Mouse (Mus musculus) midbrain, postnatal 0 days (tissue): ENCODE results near the gene Slit1. TPM values are rescaled to one million over a fixed set of nuclear protein-coding genes. Genes with fewer than 3 reads are reported as not detected.

Source experiments
- ATAC-seq: fragments of 200-750 bp; cut with Nextera tagmentation; 2 replicates; pipeline ENCODE4 v1.8.0; 2017; ENCODE audit warnings: moderate number of reproducible peaks, mild to moderate bottlenecking, moderate TSS enrichment, moderate library complexity; ENCODE audit not compliant: low FRiP score
- DNase-seq: peaks from one replicate; pipeline ENCODE4 v3.0.0-alpha.2; 2015; ENCODE audit warnings: low spot score
- H3K27ac ChIP-seq: fragments of 300-500 bp; sonication (generic); 2 replicates; pipeline ENCODE4 v1.5.1; 2014; ENCODE audit warnings: low read depth, mild to moderate bottlenecking, low read length, mixed read lengths
- H3K27me3 ChIP-seq: fragments of 300-500 bp; sonication (generic); 2 replicates; pipeline ENCODE4 v1.6.1; 2014; ENCODE audit warnings: low read length, control low read depth, mixed read lengths; ENCODE audit not compliant: insufficient read depth
- H3K36me3 ChIP-seq: fragments of 300-500 bp; sonication (generic); 2 replicates; pipeline ENCODE4 v1.6.1; 2014; ENCODE audit warnings: low read length, control low read depth, mixed read lengths; ENCODE audit not compliant: insufficient read depth
- H3K4me1 ChIP-seq: fragments of 300-500 bp; sonication (generic); 2 replicates; pipeline ENCODE4 v1.6.1; 2014; ENCODE audit warnings: mild to moderate bottlenecking, control low read depth, antibody characterized with exemption, low read length, mixed read lengths; ENCODE audit not compliant: insufficient read depth
- H3K4me2 ChIP-seq: fragments of 300-500 bp; sonication (generic); 2 replicates; pipeline ENCODE4 v1.6.1; 2014; ENCODE audit warnings: low read depth, mild to moderate bottlenecking, low read length, mixed read lengths; ENCODE audit not compliant: poor library complexity, severe bottlenecking
- H3K4me3 ChIP-seq: fragments of 300-500 bp; sonication (generic); 2 replicates; pipeline ENCODE4 v1.5.1; 2014; ENCODE audit warnings: low read depth, mild to moderate bottlenecking, low read length, moderate library complexity
- H3K9ac ChIP-seq: fragments of 300-500 bp; sonication (generic); replicated peaks from 2 replicates; pipeline ENCODE4 v1.6.1; 2014; ENCODE audit warnings: mild to moderate bottlenecking, low read length, moderate library complexity, mixed read lengths; ENCODE audit not compliant: poor library complexity, severe bottlenecking
- H3K9me3 ChIP-seq: fragments of 300-500 bp; sonication (generic); 2 replicates; pipeline ENCODE4 v1.6.1; 2016; ENCODE audit warnings: low read length, control low read depth
- CTCF ChIP-seq: IDR thresholded peaks from 2 replicates; pipeline ENCODE4 v1.5.1; 2016; ENCODE audit warnings: antibody characterized with exemption, mild to moderate bottlenecking
- WGBS: fragments of 180-500 bp; shearing (Covaris S2); extraction: QIAGEN DNeasy Blood & Tissue Kit; methylation state at CpG from one replicate; pipeline ENCODE4 v1.1.7; 2014; 5-methylcytosine and 5-hydroxymethylcytosine counted together
- polyA plus RNA-seq: library from polyadenylated mRNA; unstranded; fragments of >200 nt; fragmentation: Nextera tagmentation; extraction: Ambion mirVana; gene quantifications from 2 replicates; pipeline ENCODE4 v1.2.1, GENCODE M21; 2015
- total RNA-seq: library from RNA; depleted of rRNA; stranded (reverse); fragments of >200 nt; gene quantifications from 2 replicates; pipeline ENCODE4 v1.2.3, GENCODE M21; 2014

Slit1 gene
- total and polyA plus RNA-seq, 2 experiments from 2014 or later = 17.0 to 74.2 TPM

DNA sequence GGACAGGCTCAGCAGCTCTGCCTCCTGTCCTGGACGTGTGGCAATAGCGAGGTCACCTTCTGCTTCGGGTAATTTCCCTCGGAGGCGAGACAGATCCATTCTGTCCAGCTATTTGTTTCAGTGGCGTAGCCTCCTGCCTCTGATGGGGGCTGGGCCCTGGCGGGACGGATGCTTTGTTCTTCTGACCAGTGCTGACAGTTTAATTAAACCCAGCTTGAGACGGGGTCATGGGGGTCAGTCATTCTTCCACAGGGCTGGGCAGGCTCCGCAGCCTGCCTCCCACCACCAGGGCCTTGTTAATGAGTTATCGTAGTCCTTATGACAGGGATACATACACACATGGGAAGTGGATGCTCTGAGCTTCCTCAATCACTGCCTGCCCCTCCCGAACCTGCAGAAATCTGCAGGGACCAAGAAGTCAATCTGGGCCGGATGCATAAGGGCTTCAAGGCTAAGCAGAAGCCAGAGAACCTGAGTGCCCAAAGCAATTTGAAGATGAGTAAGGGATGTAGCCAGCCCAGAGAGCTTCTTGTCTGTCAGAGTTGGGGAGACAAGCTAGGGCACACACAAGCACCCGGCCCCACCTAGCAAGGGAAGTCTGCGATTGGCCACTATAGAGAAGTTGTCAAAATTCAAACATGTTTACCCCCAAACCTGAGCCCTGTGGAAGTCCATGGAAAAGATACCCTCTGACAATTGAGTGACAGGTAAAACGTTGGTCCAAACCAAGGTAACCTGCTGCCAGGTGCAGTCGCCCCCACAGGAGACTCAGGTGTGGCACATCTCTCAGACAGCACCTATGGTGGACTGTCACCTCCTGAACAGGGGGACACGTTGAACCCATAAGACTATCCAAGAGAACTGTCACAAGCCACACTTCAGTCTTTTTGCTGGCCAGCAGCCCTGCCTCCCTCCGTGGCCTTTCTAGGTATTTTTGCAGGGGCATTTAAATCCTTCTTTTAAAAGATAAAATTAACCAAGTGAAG is 26.9 kb downstream of the Slit1 start:
- WGBS = 36% methylated on average over 19 of the region's 19 CpGs
- no peak for TF ChIP-seq CTCF
- H3K9ac ChIP-seq = no peak overlapping the region
- DNase-seq (peak; percentile 46), ATAC-seq (peak; percentile 34; the same call in 1 of the 2 replicates)
- no peak overlapping the region for H3K4me2 ChIP-seq
- H3K36me3 ChIP-seq = 0 out of 2 replicates have a peak, but pooled peaks cover 3% of the 10 kb centered on the region
- no peak overlapping the region for H3K27ac ChIP-seq
- H3K27me3 ChIP-seq = no peaks in the 10 kb centered on the region
- H3K4me1 ChIP-seq = no peaks in the 10 kb centered on the region; the same call in 1 of the 2 replicates
- H3K9me3 ChIP-seq = no peaks in the 10 kb centered on the region
- no peak overlapping the region for H3K4me3 ChIP-seq

DNA sequence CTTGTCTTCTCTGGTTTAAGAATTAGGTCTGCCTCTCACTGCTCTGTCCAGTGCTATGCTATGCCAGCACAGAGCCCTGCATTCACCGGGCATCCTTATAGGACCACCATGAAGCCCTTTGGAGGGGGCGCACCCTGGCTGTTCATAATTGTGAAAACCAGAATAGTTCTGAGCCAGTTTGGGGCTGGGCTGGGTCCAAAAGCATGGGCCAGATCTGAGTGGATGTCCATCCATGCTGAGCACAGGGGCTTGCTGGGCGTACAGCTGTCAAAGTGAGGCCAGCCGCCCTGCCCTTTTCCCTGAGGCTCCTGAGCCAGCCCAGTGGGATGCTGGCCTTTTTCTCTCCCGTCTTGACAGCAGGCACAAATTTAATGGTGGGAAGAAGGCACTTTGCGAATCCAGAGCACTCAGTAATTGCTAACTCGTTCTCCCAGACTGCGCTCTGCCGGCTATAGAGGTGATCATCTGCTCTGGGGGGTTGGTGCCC is 29.0 kb downstream of the Slit1 start:
- no peaks in the 10 kb centered on the region for H3K9me3 ChIP-seq
- no peak for TF ChIP-seq CTCF
- H3K4me2 ChIP-seq = no peak overlapping the region
- H3K4me1 ChIP-seq = no peaks in the 10 kb centered on the region; the same call in 1 of the 2 replicates
- DNase-seq (no peak), ATAC-seq (no peak)
- 0 out of 2 replicates have a peak, but pooled peaks cover 3% of the 10 kb centered on the region for H3K36me3 ChIP-seq
- H3K27ac ChIP-seq = no peak overlapping the region
- H3K27me3 ChIP-seq = no peaks in the 10 kb centered on the region
- H3K4me3 ChIP-seq = no peak overlapping the region
- H3K9ac ChIP-seq = no peak overlapping the region
- WGBS = 56% methylated on average over 9 of the region's 9 CpGs

DNA sequence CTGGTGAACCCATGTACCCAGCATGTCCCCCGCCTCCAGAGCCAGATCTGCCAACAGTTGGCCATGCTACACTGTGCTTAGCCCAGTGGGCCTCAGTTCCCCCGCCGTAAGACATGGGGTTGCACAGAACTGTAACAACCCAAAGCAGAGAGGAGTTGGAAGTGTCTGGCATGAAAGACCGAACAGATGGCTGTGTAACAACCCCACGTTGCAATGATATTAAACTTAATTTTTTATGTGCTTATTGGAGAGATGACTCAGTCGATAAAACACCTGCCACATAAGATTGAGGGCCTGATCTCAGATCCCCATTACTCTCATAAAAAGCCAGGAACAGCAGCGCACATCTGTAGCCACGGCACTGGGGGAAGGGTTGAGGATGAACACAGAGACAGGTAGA is 30.6 kb downstream of the Slit1 start:
- Histone ChIP-seq H3K27me3 (no peaks in the 10 kb centered on the region), H3K4me2 (no peak overlapping the region), H3K9ac (no peak overlapping the region), H3K4me3 (no peak overlapping the region), H3K27ac (no peak overlapping the region), H3K36me3 (0 out of 2 replicates have a peak, but pooled peaks cover 3% of the 10 kb centered on the region), H3K9me3 (no peaks in the 10 kb centered on the region), H3K4me1 (no peaks in the 10 kb centered on the region)
- DNase-seq (no peak), ATAC-seq (no peak)
- TF ChIP-seq CTCF = no peak
- WGBS = 88% methylated on average over 8 of the region's 8 CpGs

DNA sequence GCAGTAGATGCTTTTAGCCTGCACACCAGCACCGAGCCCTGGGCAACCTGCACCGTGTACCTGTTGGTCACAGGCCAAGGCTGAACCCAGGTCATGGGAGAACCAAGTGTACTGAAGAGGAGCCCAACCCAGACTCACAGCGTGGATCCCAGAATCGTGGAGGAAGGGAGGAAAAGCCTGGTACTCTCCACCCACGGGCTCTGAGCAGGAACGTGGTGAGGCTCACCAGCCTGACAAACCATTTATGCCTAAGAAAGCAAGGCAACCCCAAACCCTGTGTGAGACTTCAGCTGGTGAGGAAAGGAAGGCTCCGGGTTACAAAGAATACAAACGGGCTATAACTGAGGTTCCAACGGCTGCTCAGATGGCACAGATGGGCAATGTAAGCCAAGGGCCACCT is 31.8 kb downstream of the Slit1 start:
- no peaks in the 10 kb centered on the region for H3K9me3 ChIP-seq
- no peak for TF ChIP-seq CTCF
- H3K4me1 ChIP-seq = peaks cover 2% of the 10 kb centered on the region; the same call in 1 of the 2 replicates
- no peak overlapping the region for H3K4me2 ChIP-seq
- no peak overlapping the region for H3K4me3 ChIP-seq
- H3K9ac ChIP-seq = no peak overlapping the region
- ATAC-seq = no peak
- WGBS = 91% methylated on average over 9 of the region's 9 CpGs
- no peak overlapping the region for H3K27ac ChIP-seq
- DNase-seq = no peak
- H3K27me3 ChIP-seq = no peaks in the 10 kb centered on the region
- 0 out of 2 replicates have a peak, but pooled peaks cover 3% of the 10 kb centered on the region for H3K36me3 ChIP-seq

DNA sequence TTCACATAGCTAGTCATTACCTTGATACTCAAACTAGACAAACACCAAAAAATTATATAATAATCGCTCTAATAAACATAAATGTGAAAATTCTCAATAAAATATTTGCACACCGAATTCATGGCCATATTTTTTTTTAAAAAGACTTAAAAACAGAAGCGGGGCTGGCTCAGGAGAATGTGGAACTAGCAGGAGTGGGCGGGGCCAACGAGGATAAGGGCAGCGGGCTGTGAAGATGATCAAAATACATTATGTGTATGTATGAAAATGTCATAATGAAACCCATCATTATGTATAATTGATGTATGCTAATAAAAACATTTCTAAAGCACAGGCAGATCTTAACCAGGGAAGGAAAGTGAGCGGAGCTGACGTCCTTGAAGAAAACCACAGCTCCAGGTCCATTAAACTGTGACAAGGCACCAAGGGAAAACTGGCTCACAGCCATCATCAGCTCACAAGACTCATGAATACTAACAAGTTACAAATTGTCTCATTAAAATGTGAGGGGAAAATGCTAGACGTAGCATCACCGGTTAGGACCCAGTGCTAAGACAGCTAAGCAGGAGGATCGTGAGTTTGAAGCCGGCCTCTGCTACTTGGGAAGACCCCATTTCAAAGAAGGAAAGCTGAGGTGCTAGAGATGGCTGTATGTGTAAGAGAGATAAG is 33.8 kb downstream of the Slit1 start:
- H3K4me3 ChIP-seq = no peak overlapping the region
- 0 out of 2 replicates have a peak, but pooled peaks cover 3% of the 10 kb centered on the region for H3K36me3 ChIP-seq
- no peak overlapping the region for H3K27ac ChIP-seq
- H3K4me1 ChIP-seq = peaks cover 4% of the 10 kb centered on the region; the same call in 1 of the 2 replicates
- no peak for TF ChIP-seq CTCF
- no peaks in the 10 kb centered on the region for H3K27me3 ChIP-seq
- H3K4me2 ChIP-seq = no peak overlapping the region
- ATAC-seq = no peak
- peak; percentile 54 for DNase-seq
- no peaks in the 10 kb centered on the region for H3K9me3 ChIP-seq
- 67% methylated on average over 12 of the region's 12 CpGs for WGBS
- H3K9ac ChIP-seq = no peak overlapping the region
